Mouse (Mus musculus) heart, postnatal 0 days (tissue): ENCODE results near the gene Hoxd3.

Source experiments
- CTCF ChIP-seq: IDR thresholded peaks from 2 replicates; pipeline ENCODE4 v1.5.1; 2016; ENCODE audit warnings: antibody characterized with exemption, control low read depth, low read depth
- EP300 ChIP-seq: IDR thresholded peaks from 2 replicates; pipeline ENCODE4 v1.6.1; 2016; ENCODE audit warnings: antibody characterized with exemption, low read depth

GRCm38 (mm10) chr2:74670632-74671188 lies 41.0 kb upstream of the Hoxd3 start:
- TF ChIP-seq CTCF (no peak), EP300 (no peak)
